Mouse (Mus musculus) heart, adult 2 months (tissue): Measurements from ENCODE around the gene Cldnd2. TPM values are rescaled to one million over a fixed set of nuclear protein-coding genes. Genes with fewer than 3 reads are reported as not detected.

Experiments
- DNase-seq, 2 experiments: peaks; one replicate each; pipeline ENCODE4 v3.0.0; 2021
- H3K27ac ChIP-seq: fragments of 200-600 bp; 2 replicates; pipeline ENCODE4 v1.8.1; 2022
- H3K27me3 ChIP-seq: fragments of 200-500 bp; 2 replicates; pipeline ENCODE4 v1.6.1; 2012; ENCODE audit warnings: mild to moderate bottlenecking, low read length, inconsistent platforms, mixed read lengths; ENCODE audit not compliant: control insufficient read depth, insufficient read depth
- H3K36me3 ChIP-seq: fragments of 200-500 bp; 2 replicates; pipeline ENCODE4 v1.6.1; 2012; ENCODE audit warnings: low read length, inconsistent platforms; ENCODE audit not compliant: control insufficient read depth, insufficient read depth
- H3K4me1 ChIP-seq: fragments of 200-500 bp; 2 replicates; pipeline ENCODE4 v1.6.1; 2011; ENCODE audit warnings: low read length; ENCODE audit not compliant: control insufficient read depth, insufficient read depth
- H3K4me3 ChIP-seq: fragments of 200-600 bp; 2 replicates; pipeline ENCODE4 v1.8.1; 2022
- H3K79me2 ChIP-seq: fragments of 200-500 bp; replicated peaks from 2 replicates; pipeline ENCODE4 v1.6.1; 2012; ENCODE audit warnings: mild to moderate bottlenecking, inconsistent platforms, low read length, moderate library complexity, mixed read lengths; ENCODE audit not compliant: control insufficient read depth, insufficient read depth
- H3K9ac ChIP-seq: fragments of 200-500 bp; 2 replicates; pipeline ENCODE4 v1.6.1; 2012; ENCODE audit warnings: low read depth, mild to moderate bottlenecking, control low read depth, inconsistent platforms, low read length, mixed read lengths
- CTCF ChIP-seq: fragments of 200-600 bp; IDR thresholded peaks from 2 replicates; pipeline ENCODE4 v1.8.1; 2022; ENCODE audit warnings: antibody characterized with exemption, mild to moderate bottlenecking, moderate library complexity
- EP300 ChIP-seq: fragments of 200-500 bp; IDR thresholded peaks from 2 replicates; pipeline ENCODE4 v1.6.1; 2011; ENCODE audit warnings: low read depth, low read length, control low read depth; ENCODE audit not compliant: insufficient read depth
- POLR2A ChIP-seq: fragments of 200-500 bp; IDR thresholded peaks from 2 replicates; pipeline ENCODE4 v1.6.1; 2011; ENCODE audit warnings: mild to moderate bottlenecking, low read depth, low read length, control low read depth; ENCODE audit not compliant: insufficient read depth
- WGBS: fragments of 180-500 bp; shearing (Covaris S2); methylation state at CpG from one replicate; pipeline ENCODE4 v1.1.7; 2018; 5-methylcytosine and 5-hydroxymethylcytosine counted together
- intact Hi-C: fragments of 180-260 bp; cut with DNase I; formaldehyde crosslinking; loops from one replicate; pipeline ENCODE4 v1.15.1; 2025
- microRNA-seq, 2 experiments: library from miRNA; unstranded; fragments of <30 nt; microRNA quantifications; one replicate each; pipeline ENCODE4 v1.2.0; 2021
- polyA plus RNA-seq: library from polyadenylated mRNA; depleted of rRNA; stranded (reverse); fragments of >200 nt; gene quantifications from 2 replicates; pipeline ENCODE4 v1.2.3, GENCODE M21; 2012; rRNA removed
- total RNA-seq, 2 experiments: library from RNA; stranded (reverse); gene quantifications; 2 replicates each; pipeline ENCODE4 v1.2.3; 2021

The Cldnd2 gene
- total and polyA plus RNA-seq, 3 experiments, result not detected

GRCm38 (mm10) chr7:43489631-43490125 is 49.1 kb downstream of the Cldnd2 start, which contains the start of gene Iglon5:
TSS of gene Iglon5 (minus strand) at chr7:43490075.
- Histone ChIP-seq H3K9ac (no peak within 1 kb of the TSS), H3K36me3 (no peaks in the 10 kb centered on the region), H3K27me3 (peaks cover 3% of the 10 kb centered on the region; the same call in 1 of the 2 replicates), H3K4me1 (no peaks in the 10 kb centered on the region), H3K4me3 (no peak within 1 kb of the TSS), H3K79me2 (no peaks in the 10 kb centered on the region), H3K27ac (no peak within 1 kb of the TSS)
- TF ChIP-seq CTCF (no peak), EP300 (no peak), POLR2A (no peak)
- 4% methylated on average over 19 of the region's 41 CpGs for WGBS
- peak in 1 of 2 experiments; percentile 15 for DNase-seq
- intact Hi-C loops, result no loop called here

GRCm38 (mm10) chr7:43490182-43490584 is 49.6 kb downstream of the Cldnd2 start:
- intact Hi-C loops, result no loop called here
- WGBS, result 3% methylated on average over 9 of the region's 13 CpGs

GRCm38 (mm10) chr7:43490861-43491260 is 50.3 kb downstream of the Cldnd2 start:
- intact Hi-C loops, result no loop called here
- DNase-seq, result no peak

More at GRCm38 (mm10) chr7:43490182-43490584, 49.6 kb downstream of the Cldnd2 start:
- TF ChIP-seq POLR2A (no peak), CTCF (no peak), EP300 (no peak)
- H3K9ac ChIP-seq, result no peak overlapping the region
- no peak overlapping the region for H3K27ac ChIP-seq
- no peaks in the 10 kb centered on the region for H3K4me1 ChIP-seq
- no peak overlapping the region for H3K4me3 ChIP-seq
- peak; percentile 23 to 30 for DNase-seq
- H3K27me3 ChIP-seq, result peaks cover 3% of the 10 kb centered on the region; the same call in 1 of the 2 replicates
- H3K79me2 ChIP-seq, result no peaks in the 10 kb centered on the region
- no peaks in the 10 kb centered on the region for H3K36me3 ChIP-seq

More at GRCm38 (mm10) chr7:43490861-43491260, 50.3 kb downstream of the Cldnd2 start:
- no peaks in the 10 kb centered on the region for H3K4me1 ChIP-seq
- 57% methylated on average over 9 of the region's 9 CpGs for WGBS
- H3K4me3 ChIP-seq, result no peak overlapping the region
- peaks cover 3% of the 10 kb centered on the region; the same call in 1 of the 2 replicates for H3K27me3 ChIP-seq
- no peaks in the 10 kb centered on the region for H3K79me2 ChIP-seq
- TF ChIP-seq EP300 (no peak), POLR2A (no peak), CTCF (no peak)
- H3K27ac ChIP-seq, result no peak overlapping the region
- no peak overlapping the region for H3K9ac ChIP-seq
- H3K36me3 ChIP-seq, result no peaks in the 10 kb centered on the region

Small RNAs within 50 kb of the gene (microRNA-seq; reads per million reads assigned to microRNA genes)
- gene Mir7051, result 3.4 to 6.2 reads per million in 2 experiments

Other genes starting within 250 kb of the Cldnd2 start
- 10 to 100 TPM; 11.5 to 15.1 TPM for gene Zfp715, start 127.5 kb upstream of the Cldnd2 start, total RNA-seq
- 6.6 and 11.0 TPM in 2 replicates for gene Zfp715, start 127.5 kb upstream of the Cldnd2 start, polyA plus RNA-seq
- not detected for gene Siglecf, start 89.4 kb upstream of the Cldnd2 start, total RNA-seq
- 0.14 and 0.20 TPM in 2 replicates for gene Siglecf, start 89.4 kb upstream of the Cldnd2 start, polyA plus RNA-seq
- gene Siglecg, start 32.6 kb upstream of the Cldnd2 start, total RNA-seq, result under 1 TPM; 0.18 to 0.50 TPM
- gene Siglecg, start 32.6 kb upstream of the Cldnd2 start, polyA plus RNA-seq, result 2.0 and 3.2 TPM in 2 replicates
- not detected for gene Lim2, start 13.1 kb upstream of the Cldnd2 start, total RNA-seq
- not detected in 2 replicates for gene Lim2, start 13.1 kb upstream of the Cldnd2 start, polyA plus RNA-seq
- gene Nkg7, start 3.7 kb upstream of the Cldnd2 start, total RNA-seq, result not detected
- 1.6 and 4.9 TPM in 2 replicates for gene Nkg7, start 3.7 kb upstream of the Cldnd2 start, polyA plus RNA-seq
- gene Etfb, start 3.3 kb downstream of the Cldnd2 start, total RNA-seq, result 1,000 to 10,000 TPM; 1,250 to 1,384 TPM
- gene Etfb, start 3.3 kb downstream of the Cldnd2 start, polyA plus RNA-seq, result 731 and 1,097 TPM in 2 replicates
- under 1 TPM; 0.73 to 0.82 TPM for gene Gm45233, start 3.3 kb downstream of the Cldnd2 start, total RNA-seq
- gene Gm45233, start 3.3 kb downstream of the Cldnd2 start, polyA plus RNA-seq, result 2.2 and 4.7 TPM in 2 replicates
- 1 to 10 TPM; 1.0 to 1.1 TPM for gene Vsig10l, start 22.4 kb downstream of the Cldnd2 start, total RNA-seq
- 3.0 TPM in 2 replicates for gene Vsig10l, start 22.4 kb downstream of the Cldnd2 start, polyA plus RNA-seq
- gene Iglon5, start 49.3 kb downstream of the Cldnd2 start, total RNA-seq, result under 1 TPM; 0.14 to 0.16 TPM
- gene Iglon5, start 49.3 kb downstream of the Cldnd2 start, polyA plus RNA-seq, result 0.56 and 0.78 TPM in 2 replicates
- gene 4931406B18Rik, start 65.2 kb downstream of the Cldnd2 start, total RNA-seq, result not detected
- not detected in 2 replicates for gene 4931406B18Rik, start 65.2 kb downstream of the Cldnd2 start, polyA plus RNA-seq
- gene Cd33, start 103.6 kb downstream of the Cldnd2 start, total RNA-seq, result 1 to 10 TPM; 2.4 to 3.5 TPM
- gene Cd33, start 103.6 kb downstream of the Cldnd2 start, polyA plus RNA-seq, result 7.6 and 7.9 TPM in 2 replicates
- gene Zfp658, start 121.5 kb downstream of the Cldnd2 start, total RNA-seq, result under 1 TPM; 0.86 to 0.93 TPM
- 0.70 and 1.0 TPM in 2 replicates for gene Zfp658, start 121.5 kb downstream of the Cldnd2 start, polyA plus RNA-seq
- 1 to 10 TPM; 3.8 to 5.9 TPM for gene Zfp719, start 138.8 kb downstream of the Cldnd2 start, total RNA-seq
- gene Zfp719, start 138.8 kb downstream of the Cldnd2 start, polyA plus RNA-seq, result 1.4 and 3.3 TPM in 2 replicates
- not detected for gene Zfp819, start 166.4 kb downstream of the Cldnd2 start, total RNA-seq
- gene Zfp819, start 166.4 kb downstream of the Cldnd2 start, polyA plus RNA-seq, result not detected in 2 replicates
- not detected for gene Ceacam18, start 193.9 kb downstream of the Cldnd2 start, total RNA-seq
- not detected in 2 replicates for gene Ceacam18, start 193.9 kb downstream of the Cldnd2 start, polyA plus RNA-seq
- 1 to 10 TPM; 1.6 to 1.9 TPM for gene Siglece, start 219.4 kb downstream of the Cldnd2 start, total RNA-seq
- gene Siglece, start 219.4 kb downstream of the Cldnd2 start, polyA plus RNA-seq, result 1.7 and 2.1 TPM in 2 replicates
- gene Ctu1, start 231.2 kb downstream of the Cldnd2 start, total RNA-seq, result 1 to 10 TPM; 3.1 to 3.2 TPM
- gene Ctu1, start 231.2 kb downstream of the Cldnd2 start, polyA plus RNA-seq, result 2.5 and 3.2 TPM in 2 replicates
- under 1 TPM in 1 of 2 experiments, not detected in 1; 0.30 TPM for gene Klk14, start 249.6 kb downstream of the Cldnd2 start, total RNA-seq
- 0.44 and 0.45 TPM in 2 replicates for gene Klk14, start 249.6 kb downstream of the Cldnd2 start, polyA plus RNA-seq